Mouse (Mus musculus) myocyte (in vitro differentiated cells): ENCODE measurements at regions not wholly inside any gene's neighbourhood (a gene's known extent, or its start where the extent isn't known, plus 50 kb on each side); places are given as distances from the start of the nearest gene placed in this dataset.

Experiments used
- H3K27me3 ChIP-seq: one replicate; pipeline ENCODE4 v1.6.1; 2011; ENCODE audit not compliant: control insufficient read depth, insufficient read depth, insufficient read length
- H3K36me3 ChIP-seq: one replicate; pipeline ENCODE4 v1.6.1; 2011; ENCODE audit not compliant: control insufficient read depth, insufficient read depth
- H3K4me2 ChIP-seq: one replicate; pipeline ENCODE4 v1.6.1; 2011; ENCODE audit warnings: low read depth, control low read depth
- H3K4me3 ChIP-seq: one replicate; pipeline ENCODE4 v1.5.1; 2011; ENCODE audit warnings: mild to moderate bottlenecking, control low read depth, moderate library complexity
- H3K79me2 ChIP-seq: one replicate; pipeline ENCODE4 v1.6.1; 2011; ENCODE audit not compliant: control insufficient read depth, insufficient read depth
- H3ac ChIP-seq: one replicate; pipeline ENCODE4 v1.6.1; 2011; ENCODE audit not compliant: control insufficient read depth, insufficient read length
- CEBPB ChIP-seq: IDR thresholded peaks from 2 replicates; pipeline ENCODE4 v1.6.1; 2011; ENCODE audit warnings: mild to moderate bottlenecking, moderate library complexity; ENCODE audit not compliant: poor library complexity, insufficient read depth, severe bottlenecking
- E2F4 ChIP-seq: IDR thresholded peaks from one replicate; pipeline ENCODE4 v1.6.1; 2011; ENCODE audit warnings: mild to moderate bottlenecking, control low read depth, moderate library complexity; ENCODE audit not compliant: insufficient read depth
- MAX ChIP-seq: IDR thresholded peaks from one replicate; pipeline ENCODE4 v1.6.1; 2011; ENCODE audit warnings: low read depth, mild to moderate bottlenecking, control low read depth
- MYOD1 ChIP-seq, 3 experiments: IDR thresholded peaks; one replicate each; pipeline ENCODE4 v1.6.1; 2011; ENCODE audit warnings: control low read depth in 2 of 3, low read depth in 2 of 3, mild to moderate bottlenecking in 2 of 3, moderate library complexity in 1 of 3; ENCODE audit not compliant: insufficient read length in 2 of 3, control insufficient read depth in 1 of 3
- MYOG ChIP-seq, 3 experiments: IDR thresholded peaks; one replicate each; pipeline ENCODE4 v1.6.1; 2011; ENCODE audit warnings: control low read depth in 2 of 3, low read depth in 2 of 3, mild to moderate bottlenecking in 2 of 3; ENCODE audit not compliant: insufficient read length in 2 of 3, control insufficient read depth in 1 of 3, insufficient read depth in 1 of 3
- POLR2A ChIP-seq: IDR thresholded peaks from one replicate; pipeline ENCODE4 v1.6.1; 2011; ENCODE audit warnings: low read depth, mild to moderate bottlenecking, control low read depth, moderate library complexity; ENCODE audit not compliant: insufficient read length
- POLR2AphosphoS2 ChIP-seq: IDR thresholded peaks from one replicate; pipeline ENCODE4 v1.6.1; 2011; ENCODE audit warnings: low read depth, control low read depth; ENCODE audit not compliant: insufficient read length
- REST ChIP-seq: IDR thresholded peaks from one replicate; pipeline ENCODE4 v1.6.1; 2011; ENCODE audit warnings: mild to moderate bottlenecking, control low read depth, moderate library complexity; ENCODE audit not compliant: insufficient read depth, insufficient read length
- SRF ChIP-seq: IDR thresholded peaks from one replicate; pipeline ENCODE4 v1.6.1; 2011; ENCODE audit warnings: low read depth; ENCODE audit not compliant: control insufficient read depth, insufficient read length
- TCF12 ChIP-seq: IDR thresholded peaks from one replicate; pipeline ENCODE4 v1.6.1; 2011; ENCODE audit warnings: mild to moderate bottlenecking, control low read depth; ENCODE audit not compliant: poor library complexity, insufficient read depth, severe bottlenecking
- TCF3 ChIP-seq: IDR thresholded peaks from one replicate; pipeline ENCODE4 v1.6.1; 2011; ENCODE audit warnings: low read depth, control low read depth; ENCODE audit not compliant: insufficient read length
- USF1 ChIP-seq: IDR thresholded peaks from one replicate; pipeline ENCODE4 v1.6.1; 2011; ENCODE audit warnings: low read depth, mild to moderate bottlenecking, control low read depth, moderate library complexity

DNA sequence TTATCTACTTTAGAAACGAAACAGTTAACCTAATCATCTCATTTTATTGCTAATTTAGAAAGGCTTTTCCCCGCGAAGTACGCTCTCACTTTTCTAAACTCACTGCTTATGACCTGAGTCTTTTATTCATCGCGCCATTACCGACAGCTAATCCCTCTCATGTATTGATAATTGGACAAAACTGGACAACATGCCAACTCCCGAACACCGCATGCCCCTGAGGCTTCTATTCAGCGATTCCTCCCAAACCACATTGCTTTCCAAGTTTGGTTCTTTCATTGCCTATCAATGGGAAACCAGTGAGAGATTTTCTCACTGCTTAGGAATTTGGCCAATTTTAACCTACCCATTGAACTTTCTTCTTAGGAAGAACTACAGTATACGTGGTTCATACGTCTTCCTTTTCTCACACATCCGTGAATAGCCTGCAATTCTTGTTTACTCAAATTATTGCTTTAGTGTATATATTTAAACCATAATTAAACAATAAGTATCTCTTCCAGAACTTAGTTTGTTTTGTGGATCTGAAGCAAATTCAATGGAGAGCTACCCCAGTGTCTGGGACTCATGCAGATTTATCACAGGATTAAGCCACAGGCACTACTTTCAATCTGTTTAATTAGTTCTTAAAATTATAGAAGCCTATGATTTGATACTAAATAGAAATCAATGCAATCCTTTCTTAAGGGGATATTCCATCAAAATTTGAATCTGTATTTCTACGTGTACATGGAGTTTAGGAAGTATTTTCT, 799.8 kb downstream of the Tmem182 start:
- no peaks in the 10 kb centered on the region for H3K36me3 ChIP-seq
- H3K4me3 ChIP-seq = no peak overlapping the region
- H3ac ChIP-seq = no peak overlapping the region
- no peak for TF ChIP-seq REST
- no peak overlapping the region for H3K4me2 ChIP-seq
- no peaks in the 10 kb centered on the region for H3K27me3 ChIP-seq
- no peaks in the 10 kb centered on the region for H3K79me2 ChIP-seq

DNA sequence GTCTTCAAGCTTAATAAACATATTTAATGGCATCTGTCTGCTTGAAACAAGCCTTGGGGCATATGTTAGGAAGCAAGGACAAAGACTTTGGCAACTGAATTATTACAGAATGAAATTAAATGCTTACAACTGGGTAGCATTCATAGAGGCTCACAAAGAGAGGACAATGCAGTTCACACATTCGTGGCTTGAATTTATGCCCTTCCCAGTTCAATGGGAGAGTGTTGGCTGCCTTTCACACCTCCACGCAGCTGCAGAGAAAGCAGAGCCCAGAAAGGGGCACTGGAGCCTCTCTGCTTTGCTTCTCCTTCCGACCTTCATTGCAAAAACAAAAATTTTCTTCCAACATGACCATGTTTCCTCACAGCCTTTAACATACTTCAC, 800.3 kb downstream of the Tmem182 start:
- no peak overlapping the region for H3ac ChIP-seq
- no peak overlapping the region for H3K4me3 ChIP-seq
- H3K79me2 ChIP-seq = no peaks in the 10 kb centered on the region
- H3K4me2 ChIP-seq = no peak overlapping the region
- TF ChIP-seq MYOG (IDR thresholded peaks at IDR 0.05; ENCODE audit: control insufficient read depth in 1 of 3, insufficient read depth in 1 of 3, insufficient read length in 2 of 3, low read depth in 2 of 3) (no peak), SRF (no peak), MYOD1 (IDR thresholded peaks at IDR 0.05; ENCODE audit: control insufficient read depth in 1 of 3, insufficient read length in 2 of 3, low read depth in 2 of 3) (no peak), TCF12 (no peak), REST (no peak), POLR2A (no peak), E2F4 (no peak)
- no peaks in the 10 kb centered on the region for H3K27me3 ChIP-seq
- no peaks in the 10 kb centered on the region for H3K36me3 ChIP-seq

DNA sequence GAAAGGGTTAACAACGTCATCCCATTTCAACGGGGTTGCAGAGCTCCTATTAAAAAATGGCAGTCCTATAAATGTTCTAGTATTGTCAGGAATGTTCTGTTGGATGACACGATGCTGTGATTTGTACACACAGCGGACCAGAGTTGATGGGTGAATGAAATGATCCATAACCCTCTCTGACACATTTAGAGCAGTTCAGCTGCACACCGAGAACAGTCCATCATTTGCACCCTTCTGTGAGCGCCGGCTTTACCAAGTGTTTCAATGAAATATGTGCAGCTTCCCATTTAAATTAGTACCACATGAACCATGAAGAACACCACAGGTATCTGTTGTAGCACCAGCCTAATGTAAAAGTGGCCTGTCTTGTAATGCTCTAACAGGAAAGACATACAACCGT, 805.4 kb downstream of the Tmem182 start:
- no peak overlapping the region for H3ac ChIP-seq
- H3K4me3 ChIP-seq = no peak overlapping the region
- no peaks in the 10 kb centered on the region for H3K27me3 ChIP-seq
- H3K4me2 ChIP-seq = no peak overlapping the region
- TF ChIP-seq MAX = no peak
- no peak for TF ChIP-seq TCF12
- no peak for TF ChIP-seq POLR2AphosphoS2
- TF ChIP-seq E2F4 = no peak
- no peak for TF ChIP-seq CEBPB
- no peak for TF ChIP-seq MYOD1 (IDR thresholded peaks at IDR 0.05; ENCODE audit: control insufficient read depth in 1 of 3, insufficient read length in 2 of 3, low read depth in 2 of 3)
- no peak for TF ChIP-seq MYOG (IDR thresholded peaks at IDR 0.05; ENCODE audit: control insufficient read depth in 1 of 3, insufficient read depth in 1 of 3, insufficient read length in 2 of 3, low read depth in 2 of 3)
- no peak for TF ChIP-seq REST
- no peak for TF ChIP-seq SRF
- TF ChIP-seq USF1 = no peak
- TF ChIP-seq TCF3 = no peak
- no peak for TF ChIP-seq POLR2A
- no peaks in the 10 kb centered on the region for H3K36me3 ChIP-seq
- H3K79me2 ChIP-seq = no peaks in the 10 kb centered on the region

GRCm38 (mm10) chr1:41651804-41652203, 846.4 kb downstream of the Tmem182 start:
- no peak overlapping the region for H3K4me2 ChIP-seq
- no peaks in the 10 kb centered on the region for H3K36me3 ChIP-seq
- H3K27me3 ChIP-seq = no peaks in the 10 kb centered on the region
- no peak overlapping the region for H3K4me3 ChIP-seq
- no peaks in the 10 kb centered on the region for H3K79me2 ChIP-seq
- no peak overlapping the region for H3ac ChIP-seq
- TF ChIP-seq USF1 (no peak), REST (no peak), TCF12 (no peak), MYOG (IDR thresholded peaks at IDR 0.05; ENCODE audit: control insufficient read depth in 1 of 3, insufficient read depth in 1 of 3, insufficient read length in 2 of 3, low read depth in 2 of 3) (no peak), E2F4 (no peak), POLR2AphosphoS2 (no peak)

GRCm38 (mm10) chr1:41652210-41652609, 846.8 kb downstream of the Tmem182 start:
- H3K4me2 ChIP-seq = no peak overlapping the region
- no peaks in the 10 kb centered on the region for H3K36me3 ChIP-seq
- H3K4me3 ChIP-seq = no peak overlapping the region
- no peaks in the 10 kb centered on the region for H3K79me2 ChIP-seq
- H3K27me3 ChIP-seq = no peaks in the 10 kb centered on the region
- TF ChIP-seq POLR2A (no peak), SRF (no peak), CEBPB (no peak), TCF3 (no peak), POLR2AphosphoS2 (no peak), USF1 (no peak), TCF12 (no peak), MYOD1 (IDR thresholded peaks at IDR 0.05; ENCODE audit: control insufficient read depth in 1 of 3, insufficient read length in 2 of 3, low read depth in 2 of 3) (no peak), MYOG (IDR thresholded peaks at IDR 0.05; ENCODE audit: control insufficient read depth in 1 of 3, insufficient read depth in 1 of 3, insufficient read length in 2 of 3, low read depth in 2 of 3) (no peak), REST (no peak), MAX (no peak), E2F4 (no peak)
- no peak overlapping the region for H3ac ChIP-seq
